Mouse (Mus musculus) gastrocnemius, postnatal 36 days (tissue): ENCODE measurements at regions not wholly inside any gene's neighbourhood (a gene's known extent, or its start where the extent isn't known, plus 50 kb on each side); places are given as distances from the start of the nearest gene placed in this dataset.

Experiments
- DNase-seq, 2 experiments: peaks; one replicate each; pipeline ENCODE4 v3.0.0; 2022
- intact Hi-C: fragments of 180-260 bp; cut with DNase I; formaldehyde crosslinking; loops from one replicate; pipeline ENCODE4 v1.15.1; 2025

GRCm38 (mm10) chr3:38227596-38227995 lies 257.0 kb downstream of the Ankrd50 start:
- peak; percentile 55 to 61 for DNase-seq

GRCm38 (mm10) chr3:38227121-38227520 lies 257.5 kb downstream of the Ankrd50 start:
- intact Hi-C loops, result loop anchor here (2.0 kb wide), 1 partner anchor 622 kb away; no protein-coding TSS in a partner anchor
- no peak for DNase-seq

More at GRCm38 (mm10) chr3:38227596-38227995, 257.0 kb downstream of the Ankrd50 start:
- intact Hi-C loops, result loop anchor here (2.0 kb wide), 1 partner anchor 621 kb away; no protein-coding TSS in a partner anchor

- DNase-seq, result no peak
- intact Hi-C loops, result loop anchor here (2.0 kb wide), 1 partner anchor 623 kb away; no protein-coding TSS in a partner anchor
Measured at GRCm38 (mm10) chr3:38226147-38226546, 258.5 kb downstream of the Ankrd50 start.

- no peak for DNase-seq
- intact Hi-C loops, result no loop called here
Measured at GRCm38 (mm10) chr3:38221834-38222215, 262.8 kb downstream of the Ankrd50 start.

- intact Hi-C loops, result no loop called here
- DNase-seq, result peak in 1 of 2 experiments; percentile 19
Measured at GRCm38 (mm10) chr3:38220934-38221833, 263.5 kb downstream of the Ankrd50 start.

- intact Hi-C loops, result no loop called here
- DNase-seq, result no peak
Measured at GRCm38 (mm10) chr3:38209081-38209480, 275.6 kb downstream of the Ankrd50 start.

GRCm38 (mm10) chr3:38207867-38208266 lies 276.8 kb downstream of the Ankrd50 start:
- DNase-seq, result no peak
- intact Hi-C loops, result no loop called here

GRCm38 (mm10) chr3:38201861-38202656 lies 282.6 kb downstream of the Ankrd50 start:
- peak; percentile 66 to 74 for DNase-seq
- intact Hi-C loops, result loop anchor here (5.0 kb wide), 2 partner anchors 565 to 735 kb away; partner anchors contain the start of gene Spry1

- intact Hi-C loops, result loop anchor here (10.0 kb wide), 1 partner anchor 219 kb away; no protein-coding TSS in a partner anchor
- peak in 1 of 2 experiments; percentile 53 for DNase-seq
Measured at GRCm38 (mm10) chr3:38194001-38194400, 290.6 kb downstream of the Ankrd50 start.

GRCm38 (mm10) chr3:38187406-38187896 lies 297.2 kb downstream of the Ankrd50 start:
- DNase-seq, result no peak
- intact Hi-C loops, result no loop called here

GRCm38 (mm10) chr3:38186503-38186902 lies 298.1 kb downstream of the Ankrd50 start:
- intact Hi-C loops, result no loop called here
- no peak for DNase-seq

GRCm38 (mm10) chr3:38178295-38178694 lies 306.3 kb downstream of the Ankrd50 start:
- intact Hi-C loops, result no loop called here
- no peak for DNase-seq

- peak in 1 of 2 experiments; percentile 24 for DNase-seq
- intact Hi-C loops, result no loop called here
Measured at GRCm38 (mm10) chr3:38175946-38176345, 308.7 kb downstream of the Ankrd50 start.

- DNase-seq, result no peak
- intact Hi-C loops, result no loop called here
Measured at GRCm38 (mm10) chr3:38174735-38175280, 309.8 kb downstream of the Ankrd50 start.

GRCm38 (mm10) chr3:38152408-38152807 lies 332.2 kb downstream of the Ankrd50 start:
- intact Hi-C loops, result no loop called here

GRCm38 (mm10) chr3:38151821-38152220 lies 332.8 kb downstream of the Ankrd50 start:
- DNase-seq, result no peak
- intact Hi-C loops, result no loop called here

More at GRCm38 (mm10) chr3:38152408-38152807, 332.2 kb downstream of the Ankrd50 start:
- DNase-seq, result no peak

GRCm38 (mm10) chr3:38146663-38147062 lies 338.0 kb downstream of the Ankrd50 start:
- intact Hi-C loops, result no loop called here
- no peak for DNase-seq

- intact Hi-C loops, result no loop called here
- DNase-seq, result no peak
Measured at GRCm38 (mm10) chr3:38145444-38145843, 339.2 kb downstream of the Ankrd50 start.

- peak in 1 of 2 experiments; percentile 18 for DNase-seq
- intact Hi-C loops, result no loop called here
Measured at GRCm38 (mm10) chr3:38144650-38145049, 340.0 kb downstream of the Ankrd50 start.

GRCm38 (mm10) chr3:38143147-38143883 lies 341.3 kb downstream of the Ankrd50 start:
- peak in 1 of 2 experiments; percentile 33 for DNase-seq
- intact Hi-C loops, result no loop called here
